Mouse (Mus musculus): Measurements from ENCODE around the gene Me1. TPM values are rescaled to one million over a fixed set of nuclear protein-coding genes. Genes with fewer than 3 reads are reported as not detected.

Gene Me1
- polyA plus RNA-seq (2012; rRNA removed) = 45.1 and 45.6 TPM in 2 replicates

DNA sequence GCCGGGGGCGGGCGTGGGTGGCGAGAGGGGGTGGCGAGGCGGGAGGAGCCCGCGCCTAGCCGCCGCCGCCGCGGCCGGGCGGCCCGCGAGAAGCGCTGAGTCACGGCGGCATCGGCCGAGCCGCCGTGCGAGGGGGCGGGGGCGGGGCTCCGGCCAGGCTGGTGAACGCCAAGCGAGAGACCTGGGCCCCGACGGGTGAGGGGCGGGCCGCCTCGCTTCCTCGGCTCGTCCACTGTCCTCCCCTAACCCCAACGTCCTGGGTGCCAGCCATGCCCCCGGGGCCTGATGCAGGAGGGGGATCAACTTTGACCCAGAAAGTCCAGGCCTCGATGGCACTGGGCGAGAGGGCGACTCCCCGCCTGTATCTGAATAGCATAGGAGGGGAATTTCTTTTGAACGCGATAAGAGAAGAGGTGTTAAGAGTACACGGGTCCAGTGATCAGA lies at the start of gene Me1:
Gene Me1, minus strand, starts transcription at position 136 of the 444 bp plus-strand sequence.
- TF ChIP-seq POLR2A (IDR thresholded peaks at IDR 0.05; ENCODE audit: extremely low read depth, insufficient read depth, low read length) (no peak), CTCF (IDR thresholded peaks at IDR 0.05; ENCODE audit: extremely low read depth, insufficient read depth, low read length) (no peak)
- no peaks in the 10 kb centered on the region for H3K4me1 ChIP-seq (ENCODE audit: control insufficient read depth, insufficient read depth, low read length)
- H3K27ac ChIP-seq (ENCODE audit: insufficient read depth, low read length) = peak within 1 kb of the TSS; percentile 91
- H3K4me3 ChIP-seq (ENCODE audit: insufficient read depth, low read length) = peak within 1 kb of the TSS; percentile 83

DNA sequence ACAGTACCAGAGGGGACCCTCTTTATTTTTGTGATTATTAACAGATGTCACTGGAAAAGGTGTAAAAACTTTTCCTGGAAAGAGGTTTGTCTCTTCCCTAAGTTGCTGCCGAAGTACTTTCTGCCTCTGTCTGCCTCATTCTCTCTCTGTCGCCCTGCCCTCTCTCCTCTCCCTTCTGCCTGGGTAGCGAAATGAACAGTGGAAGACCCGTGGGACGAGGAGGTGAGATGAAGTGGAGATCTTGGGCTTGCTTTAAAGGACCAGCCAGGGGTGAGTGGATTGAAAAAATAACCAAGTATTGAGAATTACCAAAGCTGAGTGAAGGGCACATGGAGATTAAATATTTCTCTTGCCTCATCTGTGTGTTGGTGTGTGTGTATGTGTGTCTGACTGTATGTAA lies 48.3 kb upstream of the Me1 start:
- TF ChIP-seq CTCF (IDR thresholded peaks at IDR 0.05; ENCODE audit: extremely low read depth, insufficient read depth, low read length) (no peak), POLR2A (IDR thresholded peaks at IDR 0.05; ENCODE audit: extremely low read depth, insufficient read depth, low read length) (no peak)
- no peak overlapping the region for H3K27ac ChIP-seq (ENCODE audit: insufficient read depth, low read length)
- peak overlapping the region; percentile 48; the same call in 1 of the 2 replicates for H3K4me3 ChIP-seq (ENCODE audit: insufficient read depth, low read length)
- no peaks in the 10 kb centered on the region; the same call in 1 of the 2 replicates for H3K4me1 ChIP-seq (ENCODE audit: control insufficient read depth, insufficient read depth, low read length)

DNA sequence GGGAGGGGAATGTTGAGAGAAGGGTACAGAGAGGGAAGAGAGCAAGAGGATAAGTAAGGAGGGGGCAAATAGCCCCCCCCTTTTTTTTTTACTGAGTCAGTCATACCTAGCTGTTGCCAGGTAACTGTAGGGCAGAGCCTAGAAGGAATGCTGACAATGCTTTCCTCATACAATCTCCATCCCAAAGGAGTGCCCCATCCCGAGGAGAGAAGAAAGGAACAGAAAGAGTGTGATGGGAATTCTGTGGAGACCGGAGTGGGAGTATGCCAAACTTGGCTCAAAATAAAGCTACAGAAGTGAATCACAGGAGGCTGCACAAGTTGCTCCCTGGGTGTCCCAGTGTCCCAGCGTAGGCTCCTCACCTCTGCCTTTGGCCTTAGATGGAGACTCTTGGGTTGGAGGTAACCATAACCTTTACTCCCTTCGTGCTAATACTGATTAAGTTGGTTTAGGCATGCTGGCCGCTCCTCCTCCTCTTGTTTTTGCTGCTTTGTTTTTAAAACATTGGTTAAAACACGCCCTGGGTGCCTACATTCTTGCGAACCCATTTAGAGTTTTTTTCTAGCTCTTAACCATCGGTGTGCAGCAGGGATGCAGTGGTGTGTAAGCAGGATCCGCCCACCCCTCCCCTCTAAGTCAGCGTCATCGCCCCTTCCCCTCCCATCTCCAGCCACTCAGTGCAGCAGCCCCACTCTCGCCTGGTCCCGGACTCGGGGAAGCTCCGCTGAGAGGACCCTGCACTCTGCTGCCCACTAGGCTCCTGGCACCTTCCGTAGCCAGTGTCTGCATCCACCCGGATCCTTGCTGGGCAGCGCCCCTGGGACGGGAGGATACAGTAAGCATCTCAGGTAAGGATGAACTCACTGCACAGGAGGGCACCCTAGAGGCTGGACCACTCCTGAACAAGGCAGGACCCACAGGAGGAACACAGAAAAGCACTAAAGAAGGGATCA lies 47.5 kb upstream of the Me1 start, which contains the start of gene Prss35:
Gene Prss35, plus strand, starts transcription at position 691 of the 953 bp plus-strand sequence.
- H3K4me1 ChIP-seq (ENCODE audit: control insufficient read depth, insufficient read depth, low read length) = no peaks in the 10 kb centered on the region; the same call in 1 of the 2 replicates
- no peak within 1 kb of the TSS for H3K27ac ChIP-seq (ENCODE audit: insufficient read depth, low read length)
- no peak for TF ChIP-seq POLR2A (IDR thresholded peaks at IDR 0.05; ENCODE audit: extremely low read depth, insufficient read depth, low read length)
- TF ChIP-seq CTCF (IDR thresholded peaks at IDR 0.05; ENCODE audit: extremely low read depth, insufficient read depth, low read length) = no peak
- H3K4me3 ChIP-seq (ENCODE audit: insufficient read depth, low read length) = peak within 1 kb of the TSS; percentile 48

DNA sequence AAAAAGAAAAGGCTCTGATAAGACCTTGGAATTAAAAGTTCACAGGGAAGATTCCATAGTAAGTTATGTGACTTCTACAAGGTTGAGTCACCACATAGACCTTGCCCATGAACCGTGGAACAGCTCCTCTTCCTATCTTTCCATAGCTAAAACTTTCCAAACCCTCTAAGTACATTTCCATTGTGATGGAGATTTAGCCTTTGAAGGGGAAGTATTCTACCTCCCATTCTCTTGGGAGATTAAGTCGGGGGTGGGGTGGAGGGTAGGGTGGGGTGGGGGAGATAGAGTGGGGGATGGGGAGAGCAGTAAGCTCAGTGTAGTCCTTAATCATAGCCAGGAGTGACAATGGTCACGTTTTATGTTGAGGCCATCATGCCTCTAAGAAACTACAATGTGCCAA lies 44.2 kb upstream of the Me1 start:
- H3K4me3 ChIP-seq (ENCODE audit: insufficient read depth, low read length) = no peak overlapping the region
- TF ChIP-seq POLR2A (IDR thresholded peaks at IDR 0.05; ENCODE audit: extremely low read depth, insufficient read depth, low read length) (no peak), CTCF (IDR thresholded peaks at IDR 0.05; ENCODE audit: extremely low read depth, insufficient read depth, low read length) (no peak)
- H3K27ac ChIP-seq (ENCODE audit: insufficient read depth, low read length) = no peak overlapping the region
- no peaks in the 10 kb centered on the region; the same call in 1 of the 2 replicates for H3K4me1 ChIP-seq (ENCODE audit: control insufficient read depth, insufficient read depth, low read length)

DNA sequence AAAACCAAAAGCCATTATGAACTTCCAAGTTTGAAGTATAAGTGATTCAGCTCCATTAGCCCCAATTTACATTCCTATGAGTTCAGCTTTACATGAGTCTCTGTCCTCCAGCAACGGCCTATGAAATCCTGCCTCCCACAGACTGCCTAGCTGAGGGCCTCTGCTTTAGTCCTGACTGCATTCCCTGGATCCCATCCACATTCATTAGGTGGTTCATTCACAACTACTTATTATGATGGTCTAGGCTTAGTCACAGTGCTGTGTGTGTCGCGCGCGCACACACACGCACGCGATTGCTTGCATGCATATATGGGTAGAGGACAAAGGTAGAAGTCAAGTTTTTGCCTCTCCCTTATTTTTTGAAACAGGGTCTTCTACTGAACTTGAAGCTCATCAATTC lies 43.0 kb upstream of the Me1 start:
- no peak overlapping the region for H3K4me3 ChIP-seq (ENCODE audit: insufficient read depth, low read length)
- TF ChIP-seq POLR2A (IDR thresholded peaks at IDR 0.05; ENCODE audit: extremely low read depth, insufficient read depth, low read length) (no peak), CTCF (IDR thresholded peaks at IDR 0.05; ENCODE audit: extremely low read depth, insufficient read depth, low read length) (no peak)
- H3K27ac ChIP-seq (ENCODE audit: insufficient read depth, low read length) = no peak overlapping the region
- no peaks in the 10 kb centered on the region; the same call in 1 of the 2 replicates for H3K4me1 ChIP-seq (ENCODE audit: control insufficient read depth, insufficient read depth, low read length)

DNA sequence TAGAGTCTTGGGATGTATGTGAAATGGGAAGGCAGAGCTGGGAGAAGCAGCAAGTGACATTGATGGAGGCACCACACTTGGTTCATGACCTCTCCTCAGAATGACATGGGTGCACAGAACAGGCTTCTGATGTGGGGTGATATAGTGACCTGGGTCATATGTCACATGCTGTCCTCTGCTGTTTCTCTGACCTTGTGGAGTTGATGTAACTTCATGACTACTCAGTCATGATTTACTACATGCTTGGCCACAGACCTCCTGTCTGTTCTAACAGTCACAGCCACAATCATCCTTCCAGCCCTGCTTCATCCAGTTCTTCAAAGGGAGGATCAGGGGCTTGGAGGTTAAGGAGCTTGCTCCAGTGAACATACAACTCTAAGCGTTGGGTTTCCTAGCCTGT lies 42.3 kb upstream of the Me1 start:
- no peak overlapping the region for H3K4me3 ChIP-seq (ENCODE audit: insufficient read depth, low read length)
- no peak for TF ChIP-seq POLR2A (IDR thresholded peaks at IDR 0.05; ENCODE audit: extremely low read depth, insufficient read depth, low read length)
- no peak for TF ChIP-seq CTCF (IDR thresholded peaks at IDR 0.05; ENCODE audit: extremely low read depth, insufficient read depth, low read length)
- H3K27ac ChIP-seq (ENCODE audit: insufficient read depth, low read length) = no peak overlapping the region
- H3K4me1 ChIP-seq (ENCODE audit: control insufficient read depth, insufficient read depth, low read length) = no peaks in the 10 kb centered on the region

DNA sequence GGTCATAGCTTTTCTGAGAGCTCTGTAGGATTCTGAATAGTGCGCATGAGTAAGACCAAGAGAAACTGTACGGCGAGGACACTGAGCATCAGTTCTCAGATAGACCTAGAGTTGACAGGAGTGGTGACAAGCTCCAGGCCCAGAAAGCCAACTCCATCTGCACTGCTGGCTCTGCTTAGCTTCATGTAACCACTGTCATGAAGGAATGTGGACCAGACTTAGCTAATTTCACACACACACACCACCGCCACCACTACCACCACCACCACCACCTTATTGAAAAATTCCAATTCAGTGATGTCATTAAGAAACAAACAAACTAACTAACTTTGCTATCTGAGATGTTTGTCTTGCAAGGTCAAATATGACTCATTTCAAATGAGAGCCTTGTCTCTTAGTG lies 41.2 kb upstream of the Me1 start:
- Histone ChIP-seq H3K27ac (ENCODE audit: insufficient read depth, low read length) (no peak overlapping the region), H3K4me3 (ENCODE audit: insufficient read depth, low read length) (no peak overlapping the region), H3K4me1 (ENCODE audit: control insufficient read depth, insufficient read depth, low read length) (no peaks in the 10 kb centered on the region)
- no peak for TF ChIP-seq CTCF (IDR thresholded peaks at IDR 0.05; ENCODE audit: extremely low read depth, insufficient read depth, low read length)

DNA sequence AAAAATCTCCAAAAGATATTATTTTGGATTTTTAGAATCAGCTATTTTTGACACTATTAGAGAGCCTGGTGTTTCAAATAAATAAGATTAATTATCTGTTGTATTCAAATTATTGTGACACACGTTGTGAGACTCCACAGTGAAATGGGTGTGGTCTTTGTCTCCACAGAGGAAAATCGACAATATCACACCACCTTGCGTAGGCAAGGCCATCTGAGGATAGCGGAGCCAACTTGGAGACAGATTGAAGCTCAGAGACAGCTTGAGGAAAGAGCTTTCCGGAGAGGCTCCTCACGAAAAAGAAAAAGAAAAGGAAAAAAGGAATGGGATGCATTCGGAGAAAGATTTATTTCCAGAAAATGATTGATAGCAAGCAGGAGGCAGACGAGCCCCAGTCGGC lies 39.0 kb upstream of the Me1 start:
- Histone ChIP-seq H3K4me3 (ENCODE audit: insufficient read depth, low read length) (no peak overlapping the region), H3K27ac (ENCODE audit: insufficient read depth, low read length) (no peak overlapping the region), H3K4me1 (ENCODE audit: control insufficient read depth, insufficient read depth, low read length) (no peaks in the 10 kb centered on the region)
- no peak for TF ChIP-seq CTCF (IDR thresholded peaks at IDR 0.05; ENCODE audit: extremely low read depth, insufficient read depth, low read length)
- TF ChIP-seq POLR2A (IDR thresholded peaks at IDR 0.05; ENCODE audit: extremely low read depth, insufficient read depth, low read length) = no peak

DNA sequence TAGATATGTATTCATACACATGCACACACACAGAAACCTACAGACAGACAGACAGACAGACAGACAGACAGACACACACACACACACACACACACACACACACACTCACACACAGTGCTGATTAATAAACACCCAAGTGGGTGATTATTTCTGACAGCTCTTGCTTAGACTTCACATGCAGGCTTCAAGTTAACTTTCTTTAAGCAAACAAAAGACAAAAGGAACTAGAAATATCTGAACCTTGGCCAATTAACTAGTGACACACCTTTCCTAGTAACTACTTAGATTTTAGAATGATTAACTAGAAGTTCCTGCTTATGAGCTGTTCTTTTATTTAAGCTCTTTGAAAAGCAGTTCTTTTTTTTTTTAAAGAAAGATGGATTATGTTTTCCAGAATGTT lies 38.6 kb upstream of the Me1 start:
- TF ChIP-seq CTCF (IDR thresholded peaks at IDR 0.05; ENCODE audit: extremely low read depth, insufficient read depth, low read length) (no peak), POLR2A (IDR thresholded peaks at IDR 0.05; ENCODE audit: extremely low read depth, insufficient read depth, low read length) (no peak)
- Histone ChIP-seq H3K27ac (ENCODE audit: insufficient read depth, low read length) (no peak overlapping the region), H3K4me3 (ENCODE audit: insufficient read depth, low read length) (no peak overlapping the region), H3K4me1 (ENCODE audit: control insufficient read depth, insufficient read depth, low read length) (no peaks in the 10 kb centered on the region)

DNA sequence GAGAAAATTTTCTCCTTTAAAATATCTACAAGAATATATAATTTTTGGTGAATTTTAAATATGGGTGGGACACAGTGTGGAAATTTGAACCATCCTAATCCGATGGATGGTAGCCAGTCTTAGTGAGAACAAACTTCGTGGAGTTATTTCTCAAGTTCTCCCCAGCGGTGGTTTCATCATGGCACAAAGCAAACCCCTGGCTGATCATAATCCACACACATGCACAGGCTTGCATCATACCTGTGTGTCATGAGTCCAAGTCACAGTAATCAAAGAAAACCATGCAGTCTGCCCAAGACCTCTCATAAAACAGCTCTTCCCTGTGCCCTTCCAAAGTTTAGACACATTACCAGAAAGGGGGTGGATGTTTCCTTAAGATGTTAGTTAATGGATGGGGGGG lies 34.1 kb upstream of the Me1 start:
- TF ChIP-seq POLR2A (IDR thresholded peaks at IDR 0.05; ENCODE audit: extremely low read depth, insufficient read depth, low read length) = no peak
- TF ChIP-seq CTCF (IDR thresholded peaks at IDR 0.05; ENCODE audit: extremely low read depth, insufficient read depth, low read length) = no peak
- Histone ChIP-seq H3K27ac (ENCODE audit: insufficient read depth, low read length) (no peak overlapping the region), H3K4me3 (ENCODE audit: insufficient read depth, low read length) (no peak overlapping the region), H3K4me1 (ENCODE audit: control insufficient read depth, insufficient read depth, low read length) (no peaks in the 10 kb centered on the region)
